Mouse (Mus musculus) heart, embryonic 16.5 days (tissue): ENCODE data around the gene Actbl2. TPM values are rescaled to one million over a fixed set of nuclear protein-coding genes. Genes with fewer than 3 reads are reported as not detected.
A peak's percentile ranks its signal among the peaks of the same experiment; 100 is the strongest.

ENCODE experiments used
- ATAC-seq: fragments of 200-750 bp; cut with Nextera tagmentation; replicated peaks from 2 replicates; pipeline ENCODE4 v1.8.0; 2017; ENCODE audit warnings: moderate number of reproducible peaks; ENCODE audit not compliant: insufficient read depth, low FRiP score; ENCODE audit errors: extremely low read depth
- H3K27ac ChIP-seq: fragments of 300-500 bp; sonication (generic); 2 replicates; pipeline ENCODE4 v1.5.1; 2014; ENCODE audit warnings: mild to moderate bottlenecking, low read length, control low read depth, moderate library complexity
- H3K27me3 ChIP-seq: fragments of 300-500 bp; sonication (generic); 2 replicates; pipeline ENCODE4 v1.6.1; 2014; ENCODE audit warnings: low read length, mixed read lengths; ENCODE audit not compliant: control insufficient read depth, insufficient read depth
- H3K36me3 ChIP-seq: fragments of 300-500 bp; sonication (generic); 2 replicates; pipeline ENCODE4 v1.6.1; 2014; ENCODE audit not compliant: control insufficient read depth, insufficient read depth
- H3K4me1 ChIP-seq: fragments of 300-500 bp; sonication (generic); 2 replicates; pipeline ENCODE4 v1.6.1; 2014; ENCODE audit warnings: low read length, mixed read lengths; ENCODE audit not compliant: control insufficient read depth, insufficient read depth
- H3K4me2 ChIP-seq: fragments of 300-500 bp; sonication (generic); 2 replicates; pipeline ENCODE4 v1.6.1; 2014; ENCODE audit warnings: low read depth, mild to moderate bottlenecking, control low read depth, low read length
- H3K4me3 ChIP-seq: fragments of 300-500 bp; sonication (generic); 2 replicates; pipeline ENCODE4 v1.5.1; 2014; ENCODE audit warnings: mild to moderate bottlenecking, control low read depth, low read length
- H3K9ac ChIP-seq: fragments of 300-500 bp; sonication (generic); 2 replicates; pipeline ENCODE4 v1.6.1; 2014; ENCODE audit warnings: low read length, control low read depth
- H3K9me3 ChIP-seq: fragments of 300-500 bp; sonication (generic); replicated peaks from 2 replicates; pipeline ENCODE4 v1.6.1; 2016; ENCODE audit warnings: low read length; ENCODE audit not compliant: control insufficient read depth
- WGBS: fragments of 180-500 bp; shearing (Covaris S2); extraction: QIAGEN DNeasy Blood & Tissue Kit; methylation state at CpG from one replicate; pipeline ENCODE4 v1.1.7; 2014; 5-methylcytosine and 5-hydroxymethylcytosine counted together
- polyA plus RNA-seq: library from polyadenylated mRNA; unstranded; fragments of >200 nt; fragmentation: Nextera tagmentation; extraction: Ambion mirVana; gene quantifications from 2 replicates; pipeline ENCODE4 v1.2.1, GENCODE M21; 2015

Actbl2 gene
- polyA plus RNA-seq, 1 experiment from 2014 or later, result not detected

GRCm38 (mm10) chr13:111291958-111292493 is 37.2 kb downstream of the Actbl2 start:
- Histone ChIP-seq H3K27me3 (no peaks in the 10 kb centered on the region), H3K4me2 (peak overlapping the region; percentile 43), H3K4me3 (no peak overlapping the region), H3K36me3 (no peaks in the 10 kb centered on the region), H3K4me1 (peaks cover 18% of the 10 kb centered on the region), H3K9me3 (no peaks in the 10 kb centered on the region), H3K27ac (peak overlapping the region; percentile 86), H3K9ac (no peak overlapping the region; the same call in 1 of the 2 replicates)
- ATAC-seq, result peak; percentile 54; the same call in 1 of the 2 replicates
- WGBS, result 30% methylated on average over 7 of the region's 7 CpGs

- H3K4me3 ChIP-seq, result no peak overlapping the region
- no peak overlapping the region for H3K4me2 ChIP-seq
- peaks cover 18% of the 10 kb centered on the region for H3K4me1 ChIP-seq
- no peaks in the 10 kb centered on the region for H3K9me3 ChIP-seq
- ATAC-seq, result no peak
- H3K9ac ChIP-seq, result no peak overlapping the region
- no peak overlapping the region for H3K27ac ChIP-seq
- no peaks in the 10 kb centered on the region for H3K36me3 ChIP-seq
- WGBS, result 96% methylated on average over 2 of the region's 2 CpGs
- no peaks in the 10 kb centered on the region for H3K27me3 ChIP-seq
These were observed 38.7 kb downstream of the Actbl2 start for GRCm38 (mm10) chr13:111293478-111293877.

- Histone ChIP-seq H3K4me3 (no peak overlapping the region), H3K4me1 (peaks cover 18% of the 10 kb centered on the region), H3K4me2 (no peak overlapping the region), H3K36me3 (no peaks in the 10 kb centered on the region), H3K27ac (peak overlapping the region; percentile 57), H3K9me3 (no peaks in the 10 kb centered on the region), H3K9ac (no peak overlapping the region), H3K27me3 (no peaks in the 10 kb centered on the region)
- ATAC-seq, result peak; percentile 35; the same call in 1 of the 2 replicates
- WGBS, result 42% methylated on average over 4 of the region's 4 CpGs
These were observed 40.2 kb downstream of the Actbl2 start for GRCm38 (mm10) chr13:111294965-111295494.

- Histone ChIP-seq H3K4me1 (peaks cover 18% of the 10 kb centered on the region), H3K9ac (no peak overlapping the region), H3K27me3 (no peaks in the 10 kb centered on the region), H3K9me3 (no peaks in the 10 kb centered on the region), H3K4me2 (no peak overlapping the region; the same call in 1 of the 2 replicates), H3K27ac (peak overlapping the region; percentile 68), H3K4me3 (no peak overlapping the region), H3K36me3 (no peaks in the 10 kb centered on the region)
- WGBS, result 12% methylated on average over 5 of the region's 5 CpGs
- ATAC-seq, result peak; percentile 80
These were observed 41.2 kb downstream of the Actbl2 start for GRCm38 (mm10) chr13:111296029-111296428.

GRCm38 (mm10) chr13:111297614-111298013 is 42.8 kb downstream of the Actbl2 start:
- 82% methylated on average over 6 of the region's 6 CpGs for WGBS
- no peak overlapping the region for H3K9ac ChIP-seq
- no peak for ATAC-seq
- no peak overlapping the region for H3K4me3 ChIP-seq
- peaks cover 10% of the 10 kb centered on the region for H3K4me1 ChIP-seq
- no peak overlapping the region for H3K27ac ChIP-seq
- no peaks in the 10 kb centered on the region for H3K36me3 ChIP-seq
- no peaks in the 10 kb centered on the region for H3K27me3 ChIP-seq
- no peaks in the 10 kb centered on the region for H3K9me3 ChIP-seq
- no peak overlapping the region for H3K4me2 ChIP-seq

GRCm38 (mm10) chr13:111299145-111299713 is 44.4 kb downstream of the Actbl2 start:
- WGBS, result 69% methylated on average over 8 of the region's 8 CpGs
- Histone ChIP-seq H3K27me3 (no peaks in the 10 kb centered on the region), H3K27ac (no peak overlapping the region), H3K36me3 (no peaks in the 10 kb centered on the region), H3K9me3 (no peaks in the 10 kb centered on the region), H3K4me2 (no peak overlapping the region), H3K9ac (no peak overlapping the region), H3K4me3 (no peak overlapping the region), H3K4me1 (peaks cover 15% of the 10 kb centered on the region)
- ATAC-seq, result no peak

- no peak for ATAC-seq
- WGBS, result 86% methylated on average over 3 of the region's 3 CpGs
- H3K4me3 ChIP-seq, result no peak overlapping the region
- no peak overlapping the region for H3K9ac ChIP-seq
- H3K9me3 ChIP-seq, result no peaks in the 10 kb centered on the region
- H3K27ac ChIP-seq, result no peak overlapping the region
- no peaks in the 10 kb centered on the region for H3K36me3 ChIP-seq
- H3K27me3 ChIP-seq, result no peaks in the 10 kb centered on the region
- H3K4me1 ChIP-seq, result peaks cover 13% of the 10 kb centered on the region
- H3K4me2 ChIP-seq, result no peak overlapping the region
These were observed 46.0 kb downstream of the Actbl2 start for GRCm38 (mm10) chr13:111300846-111301245.

- WGBS, result 37% methylated on average over 2 of the region's 2 CpGs
These were observed 46.6 kb downstream of the Actbl2 start for GRCm38 (mm10) chr13:111301431-111301830.

GRCm38 (mm10) chr13:111304194-111304593 is 49.4 kb downstream of the Actbl2 start:
- no peak overlapping the region for H3K27ac ChIP-seq
- 61% methylated on average over 2 of the region's 2 CpGs for WGBS

More at GRCm38 (mm10) chr13:111301431-111301830, 46.6 kb downstream of the Actbl2 start:
- peaks cover 7% of the 10 kb centered on the region for H3K4me1 ChIP-seq
- no peak for ATAC-seq
- H3K4me2 ChIP-seq, result no peak overlapping the region
- H3K27ac ChIP-seq, result no peak overlapping the region
- no peak overlapping the region for H3K9ac ChIP-seq
- no peaks in the 10 kb centered on the region for H3K36me3 ChIP-seq
- H3K9me3 ChIP-seq, result no peaks in the 10 kb centered on the region
- H3K27me3 ChIP-seq, result no peaks in the 10 kb centered on the region
- H3K4me3 ChIP-seq, result no peak overlapping the region

More at GRCm38 (mm10) chr13:111304194-111304593, 49.4 kb downstream of the Actbl2 start:
- no peaks in the 10 kb centered on the region for H3K9me3 ChIP-seq
- H3K36me3 ChIP-seq, result no peaks in the 10 kb centered on the region
- H3K4me1 ChIP-seq, result peaks cover 7% of the 10 kb centered on the region
- H3K27me3 ChIP-seq, result no peaks in the 10 kb centered on the region
- no peak for ATAC-seq
- H3K9ac ChIP-seq, result no peak overlapping the region
- H3K4me2 ChIP-seq, result no peak overlapping the region
- H3K4me3 ChIP-seq, result no peak overlapping the region
